In genomic region chr2:150842049-150842461, GRCm38 (mm10) we compare ENCODE assay signal across 14 mouse cellular contexts. TPM values are rescaled to one million over a fixed set of nuclear protein-coding genes. Genes with fewer than 3 reads are reported as not detected.
DNase-seq lines count a peak whose midpoint lies in the region; ATAC-seq and TF ChIP-seq lines count a peak whose summit lies in the region.
"Had no signal": no experiment of that assay in that cellular context is flagged by ENCODE, and none has a peak within 500 bp of the region (broad histone marks: within the 10 kb centered on the region; RNA-seq: fewer than 3 reads in every experiment).

No protein-coding gene starts in this region.

- peak overlapping the region; percentile 66 for H3K27ac ChIP-seq in forebrain, postnatal 0 days (ENCODE audit: low read depth, low read length)
- H3K27ac ChIP-seq in forebrain, embryonic 16.5 days (ENCODE audit: low read length), result no peak overlapping the region; the same call in 1 of the 2 replicates
- H3K27ac ChIP-seq: forebrain, embryonic 12.5 days; limb, embryonic 12.5 days had no signal

- H3K27me3 ChIP-seq in forebrain, postnatal 0 days (ENCODE audit: insufficient read depth, low read length), result no peaks in the 10 kb centered on the region
- no peaks in the 10 kb centered on the region for H3K27me3 ChIP-seq in forebrain, embryonic 16.5 days (replicated peaks; ENCODE audit: control insufficient read depth, insufficient read depth, low read length)
- H3K27me3 ChIP-seq: forebrain, embryonic 12.5 days; limb, embryonic 12.5 days; megakaryocyte, embryonic 14.5 days had no signal

- 69% methylated on average over 7 of the region's 7 CpGs for WGBS in forebrain, postnatal 0 days
- 81% methylated on average over 7 of the region's 7 CpGs for WGBS in forebrain, embryonic 16.5 days

- H3K9ac ChIP-seq in forebrain, postnatal 0 days, result no peak overlapping the region
- no peak overlapping the region for H3K9ac ChIP-seq in forebrain, embryonic 16.5 days (replicated peaks; ENCODE audit: low read depth, low read length)
- H3K9ac ChIP-seq: forebrain, embryonic 12.5 days; limb, embryonic 12.5 days; lung, embryonic 14.5 days had no signal

- DNase-seq in forebrain, postnatal 0 days, result peak; percentile 47
- DNase-seq in left cerebral cortex, postnatal 25 days (ENCODE audit: low spot score in 2 of 2), result peak; percentile 47
- DNase-seq in left cerebral cortex, postnatal 14 days (ENCODE audit: low spot score in 2 of 2), result no peak
- peak; percentile 8 for DNase-seq in ZHBTc4 (ENCODE audit: low read depth, low spot score)
- DNase-seq in layer of hippocampus, postnatal 10 days (ENCODE audit: low spot score in 2 of 2), result peak; percentile 46 to 57
- DNase-seq in adrenal gland, postnatal 10 days, result no peak
- no peak for DNase-seq in spleen, postnatal 14 days (ENCODE audit: low spot score in 2 of 2)
- DNase-seq: lung, embryonic 14.5 days; retina, postnatal 1 day had no signal

- intact Hi-C loops in left cerebral cortex, postnatal 25 days (cut with DNase I), result no loop called here
- intact Hi-C loops in left cerebral cortex, postnatal 14 days (cut with DNase I), result loop anchor here (5.0 kb wide), 1 partner anchor 60 kb away; the partner anchor contains the start of gene Abhd12

- no peak overlapping the region for H3K4me3 ChIP-seq in forebrain, postnatal 0 days (ENCODE audit: low read depth, low read length)
- H3K4me3 ChIP-seq in forebrain, embryonic 16.5 days (replicated peaks; ENCODE audit: low read length), result no peak overlapping the region
- H3K4me3 ChIP-seq: forebrain, embryonic 12.5 days; limb, embryonic 12.5 days; megakaryocyte, embryonic 14.5 days had no signal

- H3K4me2 ChIP-seq in forebrain, postnatal 0 days (ENCODE audit: low read depth), result no peak overlapping the region
- no peak overlapping the region for H3K4me2 ChIP-seq in forebrain, embryonic 16.5 days (ENCODE audit: low read length)
- H3K4me2 ChIP-seq: forebrain, embryonic 12.5 days; limb, embryonic 12.5 days; lung, embryonic 14.5 days had no signal

- peak; percentile 79 for ATAC-seq in forebrain, postnatal 0 days
- no peak for ATAC-seq in forebrain, embryonic 16.5 days
- ATAC-seq: intestine, embryonic 16.5 days had no signal

- H3K4me1 ChIP-seq in forebrain, postnatal 0 days (ENCODE audit: insufficient read depth), result no peaks in the 10 kb centered on the region
- H3K4me1 ChIP-seq in forebrain, embryonic 16.5 days (replicated peaks; ENCODE audit: control insufficient read depth, insufficient read depth, low read length), result peaks cover 6% of the 10 kb centered on the region; the same call in 1 of the 2 replicates
- H3K4me1 ChIP-seq: limb, embryonic 12.5 days had no signal

- TF ChIP-seq CTCF in forebrain, postnatal 0 days (IDR thresholded peaks at IDR 0.05; ENCODE audit: low read depth), result no peak

- no peaks in the 10 kb centered on the region for H3K9me3 ChIP-seq in forebrain, postnatal 0 days (ENCODE audit: low read length)
- no peaks in the 10 kb centered on the region for H3K9me3 ChIP-seq in forebrain, embryonic 16.5 days (ENCODE audit: control insufficient read depth, low read length)
- H3K9me3 ChIP-seq: forebrain, embryonic 12.5 days; limb, embryonic 12.5 days; megakaryocyte, embryonic 14.5 days had no signal

- peaks cover 21% of the 10 kb centered on the region for H3K36me3 ChIP-seq in forebrain, postnatal 0 days (ENCODE audit: insufficient read depth)
- H3K36me3 ChIP-seq in forebrain, embryonic 16.5 days (ENCODE audit: control insufficient read depth, insufficient read depth), result peaks cover 2% of the 10 kb centered on the region; the same call in 1 of the 2 replicates

RNA-seq across cellular contexts. Expression of gene Pygb, which starts 55.5 kb away (rescaled TPM):
- total RNA-seq in forebrain, postnatal 0 days (2014; rRNA removed), result 146 and 174 TPM in 2 replicates
- polyA plus RNA-seq in forebrain, postnatal 0 days (2015; fragmentation: Nextera tagmentation; extraction: Ambion mirVana), result 81.3 and 102 TPM in 2 replicates
- 102 and 110 TPM in 2 replicates for polyA plus RNA-seq in forebrain, embryonic 16.5 days (2015; fragmentation: Nextera tagmentation; extraction: Ambion mirVana)
- 100 to 1,000 TPM; 112 to 116 TPM for total RNA-seq in left cerebral cortex, postnatal 25 days (2021)
- 100 to 1,000 TPM; 120 to 124 TPM for total RNA-seq in left cerebral cortex, postnatal 14 days (2021)
- total RNA-seq in layer of hippocampus, postnatal 10 days (2021), result 100 to 1,000 TPM; 190 to 196 TPM
- 10 to 100 TPM; 46.8 to 51.4 TPM for total RNA-seq in adrenal gland, postnatal 10 days (2021)

Comparison
In these comparisons a context has a peak if more than half of its experiments do, and no peak if none do; other contexts are left out.
1. DNase-seq: peak in forebrain, postnatal 0 days (single experiment), left cerebral cortex, postnatal 25 days (2 of 2), ZHBTc4 (single experiment) and layer of hippocampus, postnatal 10 days (2 of 2); none in left cerebral cortex, postnatal 14 days (0 of 2), adrenal gland, postnatal 10 days (single experiment) and spleen, postnatal 14 days (0 of 2).